Mouse (Mus musculus) monocyte, adult 2 months (primary cell): ENCODE data around the gene Gpr179.
"Not testable (repeated sequence)": the region's sequence is repeated elsewhere in the genome, so short reads cannot be mapped to it uniquely, and the experiment has no call there.

Experiments
- DNase-seq, 2 experiments: peaks; one replicate each; pipeline ENCODE4 v3.0.0; 2022; ENCODE audit warnings: low spot score in 2 of 2, low read depth in 1 of 2

The Gpr179 gene

GRCm38 (mm10) chr11:97321894-97322600 lies 29.8 kb downstream of the Gpr179 start:
- DNase-seq = not testable (repeated sequence)

DNA sequence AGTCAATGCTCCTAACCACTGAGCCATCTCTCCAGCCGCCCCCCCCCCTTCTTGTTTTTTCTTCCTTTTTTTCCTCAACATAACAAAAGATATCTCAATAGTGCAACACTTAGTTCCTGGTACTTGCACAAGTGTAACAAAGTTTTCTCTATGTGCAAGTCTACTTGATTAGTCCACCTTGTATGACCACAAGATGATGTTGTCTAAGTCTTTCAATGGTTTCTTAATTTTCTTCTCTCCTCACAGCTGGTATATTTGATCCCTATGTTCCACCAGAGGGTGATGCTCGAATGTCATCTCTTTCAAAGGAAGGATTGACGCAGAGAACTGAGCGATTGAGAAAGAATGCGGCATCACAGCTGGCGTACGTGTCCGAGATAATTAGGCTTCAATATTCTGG lies 30.7 kb downstream of the Gpr179 start:
- no peak for DNase-seq

DNA sequence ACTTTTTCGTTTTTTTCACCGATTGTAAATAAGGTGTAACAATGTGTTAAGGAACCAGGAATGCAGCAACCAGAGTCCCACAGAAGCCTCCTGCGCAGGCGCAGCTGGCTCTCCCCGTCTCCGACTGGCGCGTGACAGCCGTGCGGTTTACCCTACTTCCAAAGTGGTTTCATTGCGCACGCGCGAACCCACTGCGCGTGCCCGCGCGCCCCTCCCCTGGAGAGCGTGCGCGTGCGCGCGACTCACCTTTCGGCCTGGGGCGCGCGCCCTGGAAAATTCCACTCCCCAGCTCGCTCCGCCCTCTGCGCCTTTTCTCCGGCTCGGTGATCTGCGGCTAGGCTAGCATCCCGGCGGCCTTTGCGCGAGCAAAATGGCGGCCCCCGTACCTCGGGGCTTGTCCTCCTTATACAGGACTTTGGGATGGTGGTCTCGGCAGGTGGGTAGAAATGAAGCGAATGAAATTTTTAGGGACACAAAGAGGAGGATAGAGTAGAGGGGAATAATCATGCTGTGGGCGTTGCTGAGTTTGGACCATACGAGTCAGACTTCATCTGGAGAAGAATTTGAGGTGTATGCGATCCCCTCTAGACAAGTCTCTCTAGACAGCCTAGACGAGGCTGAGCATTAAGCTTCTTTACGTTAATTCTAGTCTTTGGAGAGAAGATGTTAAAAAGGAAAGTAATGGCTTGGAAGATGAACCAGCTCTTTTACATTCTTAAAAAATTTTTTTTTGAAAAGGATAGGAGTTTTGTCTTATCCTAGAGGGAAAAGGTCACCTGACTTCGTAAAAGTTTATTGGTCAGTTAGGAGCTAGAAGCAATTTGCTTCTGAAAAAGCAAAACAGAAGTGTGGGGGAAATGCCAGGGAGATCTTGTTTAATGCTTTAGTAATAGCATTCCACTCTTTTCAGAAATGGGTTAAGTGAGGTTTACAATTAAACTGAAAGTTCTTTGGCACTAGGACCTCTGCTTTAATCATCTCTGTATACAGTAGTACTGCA lies 36.1 kb downstream of the Gpr179 start, which contains the start of gene Mrpl45:
Gene Mrpl45, plus strand, starts transcription at position 213 of the 1,000 bp plus-strand sequence.
- peak; percentile 93 to 95 for DNase-seq

DNA sequence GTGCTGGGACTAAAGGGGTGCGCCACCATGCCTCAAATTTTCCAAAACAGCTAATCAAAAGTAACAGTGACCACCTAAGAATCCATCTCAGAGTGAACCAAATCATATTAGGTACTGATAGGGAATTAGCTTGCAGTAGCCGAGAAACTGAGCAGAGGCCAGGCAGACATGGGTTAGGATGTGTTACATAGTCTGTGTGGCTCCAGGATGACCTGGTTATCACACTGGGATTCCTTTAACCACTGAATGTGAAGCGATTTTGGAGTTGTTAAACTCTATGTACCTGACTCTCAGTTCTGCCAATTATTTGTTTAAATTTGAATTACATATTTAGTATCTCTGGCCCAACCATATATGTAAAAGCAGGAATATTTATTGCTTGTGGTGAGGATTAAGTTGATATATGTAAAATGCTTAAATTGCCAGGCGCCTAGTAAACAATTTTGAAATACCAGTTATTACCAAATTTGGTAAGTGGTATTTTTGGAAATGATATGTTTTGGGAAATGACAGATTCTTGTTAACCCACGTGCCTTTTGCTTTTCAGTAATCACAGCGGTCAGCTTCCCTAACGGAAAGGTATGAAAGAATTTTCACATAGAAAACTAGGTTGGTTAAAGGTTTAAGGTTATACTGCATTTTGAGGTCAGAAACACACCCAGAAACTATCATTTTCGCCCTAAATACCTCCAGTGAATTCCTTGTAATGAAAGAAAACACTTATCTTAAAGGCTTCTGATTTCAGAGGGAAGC lies 37.0 kb downstream of the Gpr179 start:
- DNase-seq = no peak

GRCm38 (mm10) chr11:97314110-97314509 lies 37.8 kb downstream of the Gpr179 start:
- no peak for DNase-seq

GRCm38 (mm10) chr11:97312871-97313270 lies 39.0 kb downstream of the Gpr179 start:
- DNase-seq = not testable (repeated sequence)

DNA sequence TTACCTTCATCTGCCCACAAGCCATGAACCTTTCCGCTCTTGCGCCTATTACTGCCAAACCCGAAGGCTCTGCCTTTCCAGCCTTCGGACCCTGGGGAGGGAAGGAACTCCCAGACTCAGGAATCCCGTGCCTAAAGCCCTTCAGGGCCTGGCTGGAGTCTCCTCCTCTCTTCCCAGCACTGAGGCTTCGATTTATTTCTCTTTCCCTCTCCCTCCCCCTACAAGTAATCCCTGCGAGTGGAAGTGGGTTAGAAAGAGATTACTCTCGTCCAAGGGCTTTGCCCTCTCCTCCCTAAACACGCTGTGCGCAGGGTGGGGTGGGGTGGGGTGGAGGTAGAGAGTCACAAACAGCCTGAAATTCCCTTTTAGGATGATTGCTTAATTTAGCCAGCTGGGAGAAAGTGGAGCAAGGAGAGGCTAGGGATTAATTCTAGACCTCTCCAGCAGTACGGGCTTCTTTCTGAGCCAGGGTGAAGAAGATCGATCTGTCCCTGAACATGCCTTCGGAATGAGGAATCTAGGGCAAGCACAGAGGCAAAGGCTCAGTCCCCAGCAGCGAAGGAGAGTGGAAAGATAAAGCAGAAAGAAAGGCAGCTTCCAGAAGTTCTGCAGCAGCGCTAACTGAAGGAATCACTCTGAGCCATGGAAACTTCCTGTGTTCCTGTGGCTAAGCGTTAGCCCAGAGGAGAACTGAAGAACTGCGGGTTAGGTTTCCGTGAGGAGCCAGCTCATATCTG lies 40.8 kb downstream of the Gpr179 start:
- no peak for DNase-seq

DNA sequence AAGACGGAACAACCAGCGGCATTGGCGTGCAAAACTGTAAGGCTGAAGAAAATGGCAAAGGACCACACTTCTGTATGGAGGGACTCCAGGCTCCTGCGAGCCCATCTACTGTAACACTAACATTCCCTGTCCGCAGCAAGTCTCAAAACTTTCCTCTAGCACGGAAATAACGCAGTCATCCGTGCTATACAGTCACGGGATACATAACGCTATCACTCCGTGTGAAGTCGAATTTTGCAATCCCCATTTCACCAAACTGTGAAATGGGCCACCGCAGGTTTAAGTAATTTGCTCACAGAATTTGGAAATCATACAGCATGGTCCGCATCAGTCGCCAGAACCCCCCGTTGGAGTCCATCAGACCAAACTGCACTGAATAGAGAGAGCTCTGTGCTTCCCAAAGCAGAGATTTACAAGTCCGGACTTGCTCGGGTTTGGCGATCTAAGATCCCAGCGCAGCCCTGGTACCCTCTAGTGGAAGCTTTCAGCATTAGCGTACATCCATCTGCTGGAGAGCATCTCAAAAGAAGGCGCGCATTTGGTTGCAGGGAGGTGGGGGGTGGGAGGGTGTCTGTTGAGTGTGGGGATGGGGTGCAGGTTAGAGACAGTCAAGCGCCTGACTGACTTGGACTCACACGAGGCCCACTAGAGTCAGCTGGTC lies 41.8 kb downstream of the Gpr179 start:
- peak; percentile 16 to 31 for DNase-seq

DNA sequence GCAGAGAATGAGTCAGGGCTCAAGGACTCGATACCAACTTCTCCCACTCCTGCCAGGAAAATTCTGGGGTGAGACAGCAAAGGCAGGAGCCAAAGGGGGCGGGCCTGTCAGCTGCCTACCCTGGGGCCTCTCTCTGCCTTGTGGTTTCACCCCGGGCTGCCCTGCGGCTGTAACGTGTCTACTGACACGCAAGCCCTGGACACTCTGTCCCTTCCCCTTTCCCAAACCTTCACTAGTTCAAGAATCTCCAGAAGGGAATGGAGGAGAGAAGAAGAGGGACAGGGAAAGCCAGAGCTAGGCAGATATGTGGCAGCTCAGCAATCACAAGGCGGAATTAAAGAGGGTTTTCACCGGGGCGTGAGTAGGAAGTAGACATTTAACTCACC lies 42.4 kb downstream of the Gpr179 start:
- DNase-seq = peak; percentile 30 to 43

- DNase-seq = no peak
Observed at GRCm38 (mm10) chr11:97308806-97309450, 42.9 kb downstream of the Gpr179 start.

- DNase-seq = no peak
Observed at GRCm38 (mm10) chr11:97307294-97308069, 44.4 kb downstream of the Gpr179 start.

DNA sequence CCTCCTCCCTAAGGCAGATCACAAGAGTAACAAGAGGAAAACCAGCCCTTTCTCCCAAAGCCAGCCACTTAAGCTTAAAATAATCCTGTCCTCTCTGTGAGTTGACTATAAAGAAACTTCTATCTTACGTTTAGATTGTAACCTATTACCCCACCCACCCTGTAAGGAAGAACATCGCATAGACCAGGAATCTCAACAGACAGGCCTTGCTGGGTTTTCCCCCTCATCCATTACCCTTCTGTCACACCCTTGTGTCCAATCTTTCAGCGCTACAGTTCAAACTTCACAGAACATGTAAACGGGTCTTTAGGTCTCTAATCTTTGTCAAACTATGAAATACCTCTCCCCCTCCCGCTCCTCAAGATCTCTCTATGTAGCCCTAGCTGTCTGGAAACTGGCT lies 47.2 kb downstream of the Gpr179 start:
- no peak for DNase-seq

- no peak for DNase-seq
Observed at GRCm38 (mm10) chr11:97302231-97302781, 49.6 kb downstream of the Gpr179 start.

DNA sequence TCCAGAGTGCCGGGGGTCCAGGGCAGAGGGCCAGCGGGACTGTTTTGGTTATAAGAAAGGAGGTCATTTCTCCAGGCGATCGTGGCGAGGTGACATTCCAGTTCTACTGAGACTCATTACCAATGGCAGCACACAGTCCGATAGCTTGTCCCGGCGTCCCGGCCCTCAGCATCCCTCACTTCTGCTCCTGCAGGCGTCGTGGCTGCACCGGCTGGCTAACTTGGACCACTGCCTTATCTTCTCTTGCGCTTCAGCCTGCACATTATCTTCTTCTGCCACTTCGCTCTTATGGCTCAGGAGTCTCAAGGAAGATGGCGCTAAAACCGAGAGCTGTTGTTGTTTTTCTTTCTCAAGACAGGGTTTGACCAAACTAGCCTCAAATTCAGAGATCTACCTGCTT lies 50.5 kb downstream of the Gpr179 start:
- no peak for DNase-seq

- DNase-seq = no peak
Observed at GRCm38 (mm10) chr11:97299939-97300338, 51.9 kb downstream of the Gpr179 start.

DNA sequence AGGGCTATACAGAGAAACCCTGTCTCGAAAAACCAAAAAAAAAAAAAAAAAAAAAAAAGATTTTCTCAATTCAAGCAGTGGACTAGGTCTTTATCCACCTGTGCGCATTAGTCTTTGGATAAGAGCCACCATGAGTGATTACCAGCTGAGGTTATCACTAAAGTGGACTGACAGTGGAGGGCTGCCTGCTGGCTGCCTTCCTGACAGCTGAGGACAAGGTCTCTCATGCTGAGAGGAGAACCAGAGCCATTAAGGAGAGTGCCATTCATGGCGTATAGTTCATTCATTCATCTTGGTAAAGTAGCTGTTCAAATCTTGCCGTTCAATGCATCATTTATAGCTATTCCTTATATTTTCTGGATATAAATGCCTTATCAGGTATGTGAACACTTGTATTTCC lies 55.3 kb downstream of the Gpr179 start:
- no peak for DNase-seq

DNA sequence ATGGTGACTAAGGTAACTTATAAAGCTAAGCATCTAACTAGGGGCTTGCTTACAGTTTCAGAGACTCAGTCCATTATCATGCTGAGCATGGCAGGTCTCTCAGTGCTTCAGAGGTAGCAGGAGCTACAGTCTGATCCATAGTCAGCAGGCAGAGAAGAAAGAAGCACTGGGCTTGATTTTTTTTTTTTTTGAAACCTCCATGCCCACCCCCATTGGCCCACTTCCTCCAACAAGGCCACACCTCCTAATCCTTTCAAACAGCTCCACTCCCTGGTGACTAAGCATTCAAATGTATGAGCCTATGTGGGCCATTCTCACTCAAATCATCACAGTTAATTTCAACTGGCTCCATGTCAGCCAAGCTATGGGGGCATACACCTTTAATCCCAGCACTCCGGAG lies 59.1 kb downstream of the Gpr179 start:
- DNase-seq = no peak
